Comparison of ENCODE assay signal across 8 mouse cellular contexts in genomic region chr9:32694916-32695490, GRCm38 (mm10). TPM values are rescaled to one million over a fixed set of nuclear protein-coding genes. Genes with fewer than 3 reads are reported as not detected.
DNase-seq lines count a peak whose midpoint lies in the region; ATAC-seq and TF ChIP-seq lines count a peak whose summit lies in the region.

No protein-coding gene starts in this region.

- peak overlapping the region; percentile 66 for H3K4me3 ChIP-seq in kidney, embryonic 15.5 days (replicated peaks)
- H3K4me3 ChIP-seq in cortical plate, adult 2 months (ENCODE audit: insufficient read depth, low read length) = peak overlapping the region; percentile 62
- H3K4me3 ChIP-seq in hindbrain, embryonic 15.5 days = peak overlapping the region; percentile 77
- peak overlapping the region; percentile 62 for H3K4me3 ChIP-seq in midbrain, embryonic 14.5 days (replicated peaks; ENCODE audit: low read depth, low read length)

- no peaks in the 10 kb centered on the region for H3K27me3 ChIP-seq in kidney, embryonic 15.5 days
- H3K27me3 ChIP-seq in hindbrain, embryonic 15.5 days = peaks cover 84% of the 10 kb centered on the region
- H3K27me3 ChIP-seq in midbrain, embryonic 14.5 days (ENCODE audit: control insufficient read depth, insufficient read depth, low read length) = peaks cover 94% of the 10 kb centered on the region

- H3K4me1 ChIP-seq in kidney, embryonic 15.5 days = peaks cover 38% of the 10 kb centered on the region
- no peaks in the 10 kb centered on the region; the same call in 1 of the 2 replicates for H3K4me1 ChIP-seq in cortical plate, adult 2 months (ENCODE audit: control insufficient read depth, insufficient read depth, low read length)
- peaks cover 18% of the 10 kb centered on the region for H3K4me1 ChIP-seq in hindbrain, embryonic 15.5 days (replicated peaks)
- peaks cover 5% of the 10 kb centered on the region; the same call in 1 of the 2 replicates for H3K4me1 ChIP-seq in midbrain, embryonic 14.5 days (ENCODE audit: control insufficient read depth, insufficient read depth, low read length)

- H3K9me3 ChIP-seq in kidney, embryonic 15.5 days (replicated peaks) = no peaks in the 10 kb centered on the region
- no peaks in the 10 kb centered on the region for H3K9me3 ChIP-seq in hindbrain, embryonic 15.5 days
- H3K9me3 ChIP-seq in midbrain, embryonic 14.5 days (ENCODE audit: control insufficient read depth, low read length) = no peaks in the 10 kb centered on the region

- H3K27ac ChIP-seq in kidney, embryonic 15.5 days = peak overlapping the region; percentile 69
- H3K27ac ChIP-seq in cortical plate, adult 2 months (ENCODE audit: insufficient read depth, low read length) = no peak overlapping the region
- no peak overlapping the region for H3K27ac ChIP-seq in hindbrain, embryonic 15.5 days (replicated peaks)
- no peak overlapping the region for H3K27ac ChIP-seq in midbrain, embryonic 14.5 days (replicated peaks; ENCODE audit: low read depth, low read length)

- ATAC-seq in kidney, embryonic 15.5 days (replicated peaks; ENCODE audit: low FRiP score) = no peak
- no peak for ATAC-seq in hindbrain, embryonic 15.5 days (ENCODE audit: low FRiP score, low read depth)
- ATAC-seq in midbrain, embryonic 14.5 days (ENCODE audit: low FRiP score, low TSS enrichment) = 0 out of 2 replicates have a peak, but pooled peaks have one; percentile 3

- TF ChIP-seq POLR2A in cortical plate, adult 2 months (IDR thresholded peaks at IDR 0.05; ENCODE audit: extremely low read depth, insufficient read depth, low read length) = no peak

- H3K4me2 ChIP-seq in kidney, embryonic 15.5 days = peak overlapping the region; percentile 94
- peak overlapping the region; percentile 89 for H3K4me2 ChIP-seq in hindbrain, embryonic 15.5 days
- H3K4me2 ChIP-seq in midbrain, embryonic 14.5 days (ENCODE audit: low read length) = peak overlapping the region; percentile 86

- no peaks in the 10 kb centered on the region for H3K36me3 ChIP-seq in kidney, embryonic 15.5 days
- no peaks in the 10 kb centered on the region for H3K36me3 ChIP-seq in hindbrain, embryonic 15.5 days
- no peaks in the 10 kb centered on the region for H3K36me3 ChIP-seq in midbrain, embryonic 14.5 days (ENCODE audit: control insufficient read depth, insufficient read depth, low read length)

- WGBS in kidney, embryonic 15.5 days = 47% methylated on average over 4 of the region's 4 CpGs
- WGBS in hindbrain, embryonic 15.5 days = 60% methylated on average over 4 of the region's 4 CpGs
- WGBS in midbrain, embryonic 14.5 days = 55% methylated on average over 4 of the region's 4 CpGs

- DNase-seq in kidney, postnatal 36 days = no peak
- DNase-seq in midbrain, embryonic 14.5 days = no peak
- DNase-seq in gastrocnemius, adult 18-20 months (ENCODE audit: low spot score) = no peak
- no peak for DNase-seq in thymus, postnatal 10 days (ENCODE audit: low spot score in 2 of 2)
- DNase-seq in spleen, postnatal 36 days (ENCODE audit: low spot score in 2 of 2) = no peak

- no peak for TF ChIP-seq CTCF in cortical plate, adult 2 months (IDR thresholded peaks at IDR 0.05; ENCODE audit: extremely low read depth, insufficient read depth, low read length)

- peak overlapping the region; percentile 59 for H3K9ac ChIP-seq in kidney, embryonic 15.5 days
- H3K9ac ChIP-seq in hindbrain, embryonic 15.5 days = 0 out of 2 replicates have a peak overlapping the region, but pooled peaks have one; percentile 46
- no peak overlapping the region; the same call in 1 of the 2 replicates for H3K9ac ChIP-seq in midbrain, embryonic 14.5 days (replicated peaks; ENCODE audit: low read length)

RNA-seq across cellular contexts. Expression of gene Ets1, which starts 59.0 kb away (rescaled TPM):
- 66.0 and 68.4 TPM in 2 replicates for polyA plus RNA-seq in kidney, embryonic 15.5 days (2015; fragmentation: Nextera tagmentation; extraction: Ambion mirVana)
- 7.7 and 8.9 TPM in 2 replicates for polyA plus RNA-seq in cortical plate, adult 2 months (2012; rRNA removed)
- polyA plus RNA-seq in hindbrain, embryonic 15.5 days (2015; fragmentation: Nextera tagmentation; extraction: Ambion mirVana) = 18.9 and 19.1 TPM in 2 replicates
- 8.3 and 19.6 TPM in 2 replicates for polyA plus RNA-seq in midbrain, embryonic 14.5 days (2014; fragmentation: Nextera tagmentation; extraction: Ambion mirVana)
- total RNA-seq in gastrocnemius, adult 18-20 months (2021) = 10 to 100 TPM in 1 of 2 experiments, 1 to 10 TPM in 1; 6.8 to 15.2 TPM
